Mouse (Mus musculus): ENCODE measurements around the gene Dock2.

GRCm38 (mm10) chr11:34769946-34770345 lies 13.7 kb downstream of the Dock2 start:
- TF ChIP-seq CTCF (IDR thresholded peaks at IDR 0.05; ENCODE audit: borderline replicate concordance, extremely low read depth, insufficient read depth, insufficient read length) (no peak), POLR2A (IDR thresholded peaks at IDR 0.05; ENCODE audit: borderline replicate concordance, extremely low read depth, insufficient read depth, insufficient read length, poor library complexity, severe bottlenecking) (no peak)
